Mouse (Mus musculus) G1E (cell line): ENCODE data around the gene Txnrd1. TPM values are rescaled to one million over a fixed set of nuclear protein-coding genes. Genes with fewer than 3 reads are reported as not detected.

Source experiments
- ATAC-seq: 2 replicates; pipeline ENCODE4 v1.8.0; 2016; ENCODE audit warnings: mild to moderate bottlenecking; ENCODE audit not compliant: insufficient number of reproducible peaks, poor library complexity, low FRiP score, severe bottlenecking; ENCODE audit errors: extremely low read depth
- DNase-seq: peaks from one replicate; pipeline ENCODE4 v3.0.0; 2012; ENCODE audit warnings: low spot score
- H3K27me3 ChIP-seq: 2 replicates; pipeline ENCODE4 v1.6.1; 2012; ENCODE audit warnings: mild to moderate bottlenecking, low read length, inconsistent platforms; ENCODE audit not compliant: insufficient read depth
- H3K36me3 ChIP-seq: replicated peaks from 2 replicates; pipeline ENCODE3; 2012; ENCODE audit warnings: mild to moderate bottlenecking, inconsistent platforms
- H3K4me1 ChIP-seq: 2 replicates; pipeline ENCODE4 v1.6.1; 2012; ENCODE audit warnings: low read depth, low read length, inconsistent platforms, mixed read lengths; ENCODE audit not compliant: insufficient read depth
- H3K4me3 ChIP-seq: 2 replicates; pipeline ENCODE4 v1.5.1; 2012; ENCODE audit warnings: low read depth, mild to moderate bottlenecking, inconsistent platforms, low read length, moderate library complexity, mixed read lengths
- H3K9me3 ChIP-seq: replicated peaks from 2 replicates; pipeline ENCODE4 v1.6.1; 2012; ENCODE audit warnings: inconsistent platforms
- CTCF ChIP-seq: IDR thresholded peaks from 2 replicates; pipeline ENCODE4 v1.5.1; 2012; ENCODE audit warnings: low read depth, low read length, inconsistent platforms, mixed read lengths
- GATA1 ChIP-seq: IDR thresholded peaks from 2 replicates; pipeline ENCODE4 v1.6.1; 2012; ENCODE audit warnings: borderline replicate concordance, low read length, inconsistent platforms, mixed read lengths
- GATA2 ChIP-seq: IDR thresholded peaks from 2 replicates; pipeline ENCODE4 v1.6.1; 2012; ENCODE audit warnings: low read depth, low read length, inconsistent platforms, borderline replicate concordance
- POLR2AphosphoS5 ChIP-seq: IDR thresholded peaks from 2 replicates; pipeline ENCODE4 v1.6.1; 2012; ENCODE audit warnings: low read depth, low read length, inconsistent platforms; ENCODE audit not compliant: insufficient replicate concordance
- TAL1 ChIP-seq: conservative IDR thresholded peaks from 2 replicates; pipeline ENCODE4 v1.6.1; 2012; ENCODE audit warnings: low read depth, low read length, inconsistent platforms, mixed read lengths
- polyA plus RNA-seq: library from polyadenylated mRNA; stranded (reverse); fragments of >175 nt; gene quantifications from 2 replicates; pipeline ENCODE4 v1.2.3, GENCODE M21; 2012
- total RNA-seq, 2 experiments: library from RNA; stranded (forward) in 1 of 2; stranded (reverse) in 1 of 2; fragments of 200-1000 nt in 1 of 2; fragments of >200 nt in 1 of 2; fragmentation: Nextera tagmentation in 1 of 2; gene quantifications; 2 replicates each; pipeline ENCODE4 v1.2.3; 2014 to 2017

The Txnrd1 gene
- total and polyA plus RNA-seq, 3 experiments: 73.1 to 88.7 (median 83.9) TPM

GRCm38 (mm10) chr10:82898893-82899292 is 65.1 kb downstream of the Txnrd1 start:
- peaks cover 29% of the 10 kb centered on the region for H3K4me1 ChIP-seq
- no peak for ATAC-seq
- DNase-seq: no peak
- H3K27me3 ChIP-seq: peaks cover 13% of the 10 kb centered on the region
- no peaks in the 10 kb centered on the region for H3K9me3 ChIP-seq
- TF ChIP-seq GATA1 (no peak), TAL1 (no peak), POLR2AphosphoS5 (no peak), CTCF (no peak), GATA2 (no peak)
- H3K36me3 ChIP-seq: peaks cover 53% of the 10 kb centered on the region
- no peak overlapping the region for H3K4me3 ChIP-seq

GRCm38 (mm10) chr10:82899810-82900421 is 66.2 kb downstream of the Txnrd1 start:
- 0 out of 2 replicates have a peak, but pooled peaks have one; percentile 31 for ATAC-seq
- TF ChIP-seq TAL1 (no peak), GATA2 (no peak), POLR2AphosphoS5 (no peak), GATA1 (no peak), CTCF (no peak)
- Histone ChIP-seq H3K9me3 (no peaks in the 10 kb centered on the region), H3K27me3 (peaks cover 22% of the 10 kb centered on the region), H3K36me3 (peaks cover 43% of the 10 kb centered on the region), H3K4me1 (peaks cover 22% of the 10 kb centered on the region), H3K4me3 (peak overlapping the region; percentile 39; the same call in 1 of the 2 replicates)
- no peak for DNase-seq

- H3K36me3 ChIP-seq: peaks cover 37% of the 10 kb centered on the region
- H3K4me3 ChIP-seq: no peak overlapping the region; the same call in 1 of the 2 replicates
- peaks cover 28% of the 10 kb centered on the region for H3K27me3 ChIP-seq
- no peak for ATAC-seq
- H3K4me1 ChIP-seq: peaks cover 22% of the 10 kb centered on the region
- TF ChIP-seq TAL1 (no peak), CTCF (no peak), POLR2AphosphoS5 (no peak), GATA2 (no peak), GATA1 (no peak)
- H3K9me3 ChIP-seq: no peaks in the 10 kb centered on the region
- DNase-seq: no peak
These were observed 66.8 kb downstream of the Txnrd1 start for GRCm38 (mm10) chr10:82900546-82900945.

- peak; percentile 57; the same call in 1 of the 2 replicates for ATAC-seq
- DNase-seq: peak; percentile 75
- Histone ChIP-seq H3K36me3 (peaks cover 28% of the 10 kb centered on the region), H3K9me3 (no peaks in the 10 kb centered on the region), H3K27me3 (peaks cover 37% of the 10 kb centered on the region), H3K4me3 (no peak overlapping the region), H3K4me1 (peaks cover 22% of the 10 kb centered on the region)
- TF ChIP-seq POLR2AphosphoS5 (no peak), CTCF (peak; percentile 95)
These were observed 67.7 kb downstream of the Txnrd1 start for GRCm38 (mm10) chr10:82901436-82901835.

GRCm38 (mm10) chr10:82908526-82908925 is 74.8 kb downstream of the Txnrd1 start:
- H3K4me1 ChIP-seq: peaks cover 19% of the 10 kb centered on the region
- peaks cover 64% of the 10 kb centered on the region for H3K27me3 ChIP-seq
- ATAC-seq (no peak), DNase-seq (no peak)
- no peak overlapping the region for H3K4me3 ChIP-seq
- TF ChIP-seq GATA1 (no peak), CTCF (no peak)
- no peaks in the 10 kb centered on the region for H3K36me3 ChIP-seq
- no peaks in the 10 kb centered on the region for H3K9me3 ChIP-seq

- ATAC-seq (no peak), DNase-seq (peak; percentile 39)
- TF ChIP-seq CTCF: peak; percentile 46
- TF ChIP-seq TAL1: no peak
- Histone ChIP-seq H3K4me1 (peaks cover 23% of the 10 kb centered on the region), H3K4me3 (no peak overlapping the region), H3K36me3 (no peaks in the 10 kb centered on the region), H3K9me3 (no peaks in the 10 kb centered on the region), H3K27me3 (peaks cover 59% of the 10 kb centered on the region)
These were observed 75.6 kb downstream of the Txnrd1 start for GRCm38 (mm10) chr10:82909382-82909781.

GRCm38 (mm10) chr10:82910198-82910597 is 76.4 kb downstream of the Txnrd1 start:
- TF ChIP-seq GATA2: no peak
- TF ChIP-seq GATA1: no peak
- TF ChIP-seq TAL1: no peak
- TF ChIP-seq POLR2AphosphoS5: no peak
- peak; percentile 81 for TF ChIP-seq CTCF
- ATAC-seq (no peak), DNase-seq (no peak)
- Histone ChIP-seq H3K4me3 (no peak overlapping the region), H3K36me3 (no peaks in the 10 kb centered on the region), H3K27me3 (peaks cover 51% of the 10 kb centered on the region), H3K4me1 (peaks cover 23% of the 10 kb centered on the region), H3K9me3 (no peaks in the 10 kb centered on the region)
